Mouse (Mus musculus) adrenal gland, adult 8-10 months (tissue): ENCODE measurements around the gene Ttbk1. TPM values are rescaled to one million over a fixed set of nuclear protein-coding genes. Genes with fewer than 3 reads are reported as not detected.

ENCODE experiments used
- DNase-seq: peaks from one replicate; pipeline ENCODE4 v3.0.0; 2022
- total RNA-seq, 4 experiments: library from RNA; stranded (reverse); gene quantifications; 2 replicates each; pipeline ENCODE4 v1.2.4; 2022

The Ttbk1 gene
- total RNA-seq, 4 experiments from 2014 or later = 0.98 to 1.4 (median 1.2) TPM

DNA sequence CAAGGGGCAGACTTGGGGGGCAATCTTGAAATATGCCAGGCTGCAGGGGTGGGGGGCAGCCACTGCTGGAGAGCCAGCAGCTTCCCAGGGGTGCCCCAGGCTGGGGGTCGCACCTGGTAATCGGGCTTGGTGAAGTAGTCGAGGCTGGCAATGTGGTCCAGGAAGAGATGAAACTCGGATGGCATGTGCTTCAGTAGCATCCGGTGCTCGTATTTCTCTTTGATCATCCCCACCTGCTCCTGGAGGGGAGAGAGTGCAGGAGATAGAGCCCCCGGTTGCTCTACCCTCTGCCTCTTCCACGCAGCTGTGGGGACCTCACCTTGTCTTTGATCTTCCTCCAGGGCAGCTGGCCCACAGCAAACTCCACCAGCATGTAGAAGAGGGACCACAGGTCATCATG is 10.9 kb downstream of the Ttbk1 start:
- DNase-seq = no peak

DNA sequence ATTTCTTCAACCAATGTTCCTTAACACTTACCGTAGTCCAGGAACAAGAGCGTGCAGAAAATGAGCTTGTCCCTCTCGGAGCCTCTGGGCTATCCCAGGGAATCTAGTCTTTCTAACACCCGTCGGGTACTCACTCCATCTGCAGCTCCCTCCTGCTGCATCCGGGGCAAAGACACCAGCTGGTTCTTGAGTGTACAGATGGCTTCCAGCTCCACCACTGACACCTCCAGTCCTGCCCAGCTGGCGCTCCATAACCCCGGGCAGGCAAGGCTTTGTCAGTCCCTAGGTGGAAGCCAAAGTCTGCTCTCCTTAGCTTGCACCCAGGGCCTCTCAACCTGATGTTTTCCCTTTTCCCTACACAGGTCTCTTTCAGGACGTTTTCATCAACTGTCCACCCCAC is 19.6 kb downstream of the Ttbk1 start:
- no peak for DNase-seq

DNA sequence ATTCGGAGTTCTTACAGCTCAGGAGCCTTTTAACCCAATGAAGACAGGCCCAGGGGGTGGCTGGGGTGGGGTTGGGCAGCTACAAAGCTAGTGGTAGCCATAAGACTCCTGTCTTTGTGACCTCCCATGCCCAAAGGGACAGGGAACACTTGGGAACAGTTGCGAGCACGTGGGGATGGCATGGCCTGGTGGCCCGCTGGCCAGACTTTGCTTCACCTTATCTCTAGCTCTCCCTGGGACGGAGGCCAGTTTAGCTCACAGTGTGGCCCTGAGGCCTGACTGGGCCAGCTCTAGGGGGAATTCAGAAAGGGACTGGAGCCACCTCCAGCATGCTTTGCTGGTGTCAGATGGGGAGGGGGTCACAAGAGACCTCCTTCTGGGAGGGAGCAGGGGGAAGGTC is 25.2 kb downstream of the Ttbk1 start:
- DNase-seq = no peak

DNA sequence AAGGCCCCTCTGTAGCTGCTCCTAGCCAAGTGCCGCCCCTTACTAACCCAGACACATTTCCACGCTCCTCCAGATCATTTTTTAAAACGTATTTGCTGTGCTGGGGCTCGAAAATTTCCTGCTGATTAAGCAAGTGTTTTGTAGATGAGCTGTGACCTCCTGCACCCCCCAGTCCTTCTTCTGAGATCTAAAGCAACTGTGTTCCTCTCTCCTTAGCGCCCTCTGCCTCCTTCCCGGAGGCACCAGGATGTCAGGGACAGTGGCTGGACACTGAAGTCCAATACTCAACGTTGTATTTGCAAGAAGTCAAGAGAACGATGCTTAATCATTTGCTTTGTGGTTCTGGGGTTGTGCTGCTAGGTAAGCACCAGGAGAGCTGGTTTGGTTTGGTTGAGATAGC is 26.1 kb downstream of the Ttbk1 start:
- no peak for DNase-seq

DNA sequence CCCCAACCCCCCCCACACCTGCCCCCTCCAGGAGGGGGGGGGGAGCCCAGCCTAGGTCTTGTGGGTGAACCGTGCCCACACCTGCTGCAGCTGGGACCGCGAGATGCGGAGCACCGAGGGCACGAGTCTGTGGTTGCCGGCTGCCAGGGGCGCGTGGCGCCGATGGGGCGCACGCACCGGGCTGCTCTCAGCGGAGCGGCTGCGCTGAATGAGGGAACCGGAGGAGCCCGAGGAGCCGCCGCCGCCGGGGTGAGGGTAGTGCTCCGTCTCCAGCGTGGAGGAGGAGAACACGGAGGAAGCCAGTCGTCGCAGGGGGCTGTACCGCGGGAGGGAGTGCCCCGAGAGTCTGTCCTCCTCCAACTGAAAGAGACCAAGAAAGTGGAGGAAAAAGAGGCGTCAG is 26.8 kb downstream of the Ttbk1 start:
- DNase-seq = no peak

DNA sequence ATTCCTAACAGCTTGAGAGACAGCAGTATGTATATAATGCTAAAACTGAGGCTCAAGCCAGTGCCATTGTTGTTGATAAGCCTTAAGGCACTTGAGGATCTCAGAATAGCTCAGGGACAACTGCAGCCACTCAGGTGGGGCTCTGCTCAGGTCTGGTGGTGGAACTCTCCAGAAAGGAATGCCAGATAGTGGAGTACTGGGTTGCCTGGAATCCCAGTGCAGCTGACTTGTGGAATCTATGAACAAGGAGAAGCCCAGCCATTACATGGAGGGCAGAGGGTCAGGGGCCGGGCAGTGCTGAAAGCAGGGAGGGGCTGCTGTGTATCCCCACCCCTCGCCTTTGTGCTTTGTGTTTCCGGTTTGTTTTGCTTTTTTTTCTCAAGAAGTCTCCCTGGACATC is 29.0 kb downstream of the Ttbk1 start:
- no peak for DNase-seq

DNA sequence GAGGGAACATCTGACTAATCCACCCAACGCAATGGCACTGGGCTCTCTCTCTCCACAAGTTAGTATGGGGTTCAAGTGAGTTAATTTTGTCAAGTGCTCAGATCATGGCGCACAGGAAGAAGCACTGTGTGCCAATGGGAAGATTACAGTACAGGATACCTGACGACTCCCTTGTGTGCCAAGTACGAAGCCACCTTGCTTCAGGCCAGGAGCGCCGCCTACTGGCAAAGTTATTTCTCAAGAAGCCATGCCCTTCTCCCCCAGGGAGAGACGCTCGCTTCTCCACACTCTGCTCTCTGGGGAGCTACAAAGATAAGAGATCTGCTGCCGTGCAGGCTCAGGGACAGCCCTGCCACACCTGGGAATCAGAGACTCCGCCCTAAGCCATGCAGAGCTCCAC is 29.7 kb downstream of the Ttbk1 start:
- peak; percentile 30 for DNase-seq

DNA sequence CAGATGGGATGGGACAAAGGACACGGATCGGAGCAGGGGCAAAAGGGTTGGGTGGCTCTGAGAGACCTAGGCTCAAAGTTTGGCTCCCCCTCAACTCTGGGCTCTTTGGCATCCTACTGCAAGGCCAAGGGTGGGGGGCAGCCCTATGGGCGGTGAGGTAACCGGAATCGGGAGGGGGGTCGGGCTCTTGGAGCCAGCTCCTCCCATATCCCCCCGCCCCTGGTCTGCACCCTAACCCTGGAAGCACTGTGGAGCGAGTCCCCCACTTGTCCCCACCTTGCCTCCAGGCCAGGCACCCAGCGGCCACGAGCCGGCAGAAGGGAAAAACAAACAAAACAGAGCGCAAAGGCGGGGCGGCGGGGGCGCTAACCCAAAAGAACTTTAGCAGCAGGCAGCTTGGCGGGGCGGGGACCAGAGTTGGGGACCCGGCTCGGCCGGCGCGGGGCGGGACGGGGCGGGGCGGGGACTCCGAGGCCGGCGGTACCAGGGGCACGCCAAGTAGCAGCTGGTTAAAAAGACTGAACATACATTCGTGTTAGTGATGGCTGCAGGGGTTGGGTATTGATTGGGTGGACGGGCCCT is 32.3 kb downstream of the Ttbk1 start:
- no peak for DNase-seq

DNA sequence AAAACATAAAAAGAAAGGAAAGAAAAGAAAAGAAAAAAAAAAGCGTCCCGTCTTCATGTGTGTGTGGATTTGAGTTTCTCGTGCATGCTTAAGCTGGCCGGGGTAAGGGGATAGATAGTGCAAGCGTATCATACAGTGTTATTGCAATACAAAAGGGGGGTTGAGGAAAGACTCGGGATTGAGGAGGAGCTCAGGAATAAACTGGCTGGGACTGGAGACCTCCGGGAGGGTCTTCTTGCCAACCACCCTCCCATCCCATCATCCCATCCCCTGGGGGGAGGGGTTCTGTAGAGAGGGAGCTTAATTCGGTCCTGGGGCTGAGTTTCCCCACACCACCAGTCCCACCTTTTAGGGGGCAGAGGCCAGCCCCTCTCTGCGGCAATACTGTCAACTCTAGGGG is 32.9 kb downstream of the Ttbk1 start:
- no peak for DNase-seq

DNA sequence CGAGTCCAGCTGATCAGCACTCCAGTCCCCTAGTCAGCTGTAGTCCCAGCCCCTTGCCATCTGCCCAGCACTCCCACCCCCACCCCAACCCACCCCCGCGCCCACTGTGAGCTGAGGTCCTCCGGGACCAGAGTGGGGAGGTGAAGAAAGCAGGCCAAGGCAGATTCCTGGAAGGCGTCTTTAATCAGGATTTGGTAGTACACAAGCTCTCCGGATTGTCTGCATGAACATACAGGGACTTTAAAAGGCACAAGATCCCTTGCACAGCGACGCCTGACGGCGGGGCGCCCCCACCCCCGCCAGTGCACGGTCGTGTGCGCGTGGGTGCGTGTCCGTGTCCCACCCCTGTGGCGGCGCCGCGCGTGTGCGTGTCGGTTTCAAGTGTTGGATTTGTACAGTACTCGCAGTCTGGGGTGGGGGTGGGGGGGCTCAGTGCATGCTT is 33.5 kb downstream of the Ttbk1 start:
- DNase-seq = no peak

DNA sequence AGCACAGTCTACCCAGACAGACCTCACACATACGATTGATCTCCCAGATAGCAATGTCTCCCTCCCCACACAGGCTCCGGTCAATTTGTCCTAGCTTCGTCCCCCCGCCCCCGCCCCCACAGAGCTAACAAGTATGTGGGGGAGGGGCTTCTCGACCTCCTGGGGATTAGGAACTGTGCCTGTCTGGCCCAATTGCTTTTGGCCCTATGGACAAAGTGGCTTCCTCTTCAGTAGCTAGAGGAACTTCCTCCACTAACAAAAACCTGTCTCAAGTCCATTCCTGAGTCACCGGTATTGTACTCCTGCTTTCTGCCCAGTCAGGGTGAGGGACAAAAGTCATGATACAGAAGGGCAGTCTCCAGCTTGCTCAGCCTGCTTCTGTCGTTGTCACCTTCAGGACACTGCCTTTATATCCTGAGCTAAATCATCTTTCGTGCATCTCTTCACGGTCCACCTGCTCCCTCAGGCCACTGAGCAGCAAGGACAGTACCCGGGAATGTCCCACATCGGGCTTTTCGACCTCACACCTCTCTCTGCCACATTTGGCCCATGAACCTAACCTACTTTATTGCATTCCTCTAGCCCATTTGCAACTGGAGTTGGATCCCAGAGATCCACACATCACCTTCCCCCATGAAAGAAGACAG is 34.0 kb downstream of the Ttbk1 start:
- DNase-seq = no peak

DNA sequence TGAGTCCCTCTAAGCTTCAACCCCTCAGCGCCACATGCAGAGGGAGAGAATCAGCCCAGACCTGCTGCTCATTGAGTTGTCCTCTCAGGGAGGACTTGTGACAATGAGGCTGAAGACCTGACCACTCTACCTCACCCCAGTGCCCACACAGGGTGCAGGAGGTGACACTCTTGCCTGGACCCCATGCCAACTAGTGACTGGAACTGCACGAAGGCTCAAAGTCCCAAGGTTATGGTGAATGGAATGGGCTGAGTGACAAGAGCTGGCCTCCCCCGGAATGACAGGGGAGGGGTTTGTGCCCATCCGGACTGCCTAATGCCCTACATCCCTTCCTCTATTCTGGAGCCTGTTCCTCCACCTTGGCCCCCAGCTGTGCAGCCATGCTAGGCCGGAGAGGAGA is 34.8 kb downstream of the Ttbk1 start:
- DNase-seq = no peak

DNA sequence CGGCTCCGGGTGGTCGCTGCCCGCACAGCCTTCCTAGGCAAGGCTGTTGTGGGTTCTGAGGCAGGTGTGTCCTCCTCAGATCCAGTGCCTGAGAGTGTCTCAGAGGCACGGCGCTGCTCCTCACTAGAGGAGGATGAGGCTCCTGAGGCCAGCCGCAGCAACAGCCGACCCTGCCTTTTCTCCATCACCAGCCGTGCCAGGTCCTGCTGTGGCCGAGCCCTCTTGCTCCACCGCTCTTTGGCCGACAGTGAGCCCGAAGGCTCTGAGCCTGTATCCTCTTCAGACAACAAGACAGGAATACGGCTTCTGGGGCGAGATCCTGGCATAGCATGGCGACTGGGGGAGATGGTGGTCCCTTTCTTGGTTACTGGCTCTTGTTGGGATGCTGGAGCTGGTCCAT is 41.2 kb downstream of the Ttbk1 start:
- DNase-seq = no peak

DNA sequence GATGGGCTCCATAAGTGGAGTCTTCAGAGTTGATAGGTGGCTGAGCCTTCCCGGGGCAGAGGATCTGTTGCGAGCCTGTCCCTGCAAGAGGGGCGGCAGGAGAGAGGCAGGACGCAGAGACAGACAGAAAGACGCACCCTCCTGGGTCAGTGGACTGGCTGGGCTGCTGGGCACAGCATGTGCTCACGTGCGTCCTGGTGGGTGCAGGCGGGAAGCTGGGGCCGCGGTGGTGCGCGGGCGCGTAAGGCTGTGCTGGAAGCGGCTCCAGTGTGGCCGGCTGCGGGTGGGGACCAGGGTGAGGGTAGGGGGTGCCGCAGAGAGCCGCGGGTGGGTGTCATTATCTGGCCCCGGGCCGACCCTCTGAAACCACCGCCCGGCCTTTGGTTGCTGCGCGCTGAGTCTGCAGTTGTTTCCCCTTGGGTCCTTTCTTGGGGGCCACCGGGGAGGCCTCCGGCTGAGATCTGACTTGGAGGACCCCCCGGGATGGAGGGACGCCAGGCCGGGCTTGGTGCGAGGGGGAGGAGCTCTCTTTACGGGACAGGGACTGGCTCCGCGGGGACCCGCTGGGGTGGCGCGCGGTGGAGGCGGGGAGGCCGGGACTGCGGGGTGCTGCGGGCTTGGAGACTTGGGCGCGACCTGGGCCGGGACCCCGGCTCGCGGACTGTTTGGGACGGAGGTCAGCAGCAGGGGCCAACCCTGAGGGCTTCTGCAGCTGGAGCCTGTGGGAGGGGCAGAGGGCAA is 42.5 kb downstream of the Ttbk1 start:
- DNase-seq = no peak

DNA sequence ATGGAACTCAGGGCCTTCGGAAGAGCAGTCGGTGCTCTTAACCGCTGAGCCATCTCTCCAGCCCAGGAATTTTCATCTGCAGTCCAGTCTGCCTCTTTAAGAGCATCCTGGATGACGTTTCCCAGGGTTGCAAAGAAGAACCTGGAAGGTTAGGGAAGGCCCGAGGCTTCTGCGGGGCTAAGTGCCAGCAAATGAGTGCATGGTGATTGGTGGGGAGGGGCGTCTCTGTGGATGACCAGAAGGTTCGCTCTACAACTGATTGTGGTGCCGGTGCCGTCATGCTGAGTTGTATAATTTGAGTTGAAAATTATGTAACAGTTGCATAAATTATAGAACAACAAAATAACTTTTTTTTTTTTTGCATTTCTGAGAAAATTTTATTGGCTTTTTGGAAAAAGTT is 48.3 kb downstream of the Ttbk1 start:
- DNase-seq = no peak

DNA sequence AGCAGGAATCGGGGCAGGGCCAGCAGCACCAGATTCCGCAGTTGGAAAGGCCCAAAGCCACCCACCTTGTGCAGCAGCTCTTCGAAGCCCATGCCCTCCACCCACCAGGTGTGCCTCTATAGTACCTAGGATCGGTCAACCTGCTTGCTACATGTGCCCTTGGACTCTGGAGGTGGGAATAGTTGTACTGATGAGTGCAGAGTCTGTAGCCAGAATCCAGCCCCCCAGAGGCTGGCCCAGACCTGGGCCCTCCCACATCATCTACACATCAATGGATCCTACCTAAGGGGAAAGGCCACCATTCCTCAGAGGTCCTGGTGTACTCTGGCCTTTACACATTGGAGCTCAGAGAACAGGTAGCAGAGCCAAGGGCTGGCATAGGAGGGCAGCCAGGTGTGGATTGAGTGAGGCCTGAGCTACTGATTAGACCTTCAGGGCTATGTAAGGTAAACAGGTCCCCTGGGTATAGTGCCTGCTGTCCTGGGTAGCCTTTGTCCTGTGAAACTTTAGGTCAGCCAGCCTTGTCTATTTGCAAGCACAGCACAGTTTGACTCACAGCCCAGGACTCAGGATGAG is 49.1 kb downstream of the Ttbk1 start, which contains the start of gene Slc22a7:
TSS of gene Slc22a7 (minus strand) at position 160 of the 576 bp plus-strand sequence.
- DNase-seq = no peak

DNA sequence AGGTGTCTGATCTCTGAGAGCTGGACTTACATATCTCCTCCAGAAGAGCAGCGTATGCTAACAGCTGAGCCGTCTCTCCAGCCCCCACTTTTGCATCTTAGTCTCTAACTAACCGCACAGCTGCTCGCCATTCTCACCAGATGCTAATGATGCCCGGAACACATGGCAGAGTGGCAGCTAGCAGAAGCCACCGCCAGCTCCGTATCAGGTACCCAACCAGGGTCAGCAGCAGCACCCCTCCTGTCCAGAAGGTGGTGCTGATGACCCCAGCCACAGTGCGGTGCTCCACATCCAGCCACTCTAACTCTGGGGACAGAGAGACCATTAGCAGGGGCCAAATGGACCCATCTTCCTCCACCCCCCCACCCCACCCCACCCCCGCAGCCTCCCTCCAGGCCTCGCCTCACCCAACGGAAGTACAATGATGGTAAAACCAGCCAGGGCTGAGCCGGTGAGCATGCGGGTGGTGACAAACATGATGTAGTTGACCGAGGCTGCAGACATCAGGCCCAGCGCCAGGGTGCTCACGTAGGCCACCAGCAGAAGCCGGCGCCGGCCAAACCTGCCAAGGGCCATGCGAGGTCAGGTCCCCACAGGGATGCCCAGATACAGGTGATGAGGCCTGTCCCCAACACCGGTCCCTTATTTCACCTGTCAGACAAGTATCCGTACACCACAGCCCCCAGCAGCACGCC is 50.7 kb downstream of the Ttbk1 start:
- DNase-seq = no peak

DNA sequence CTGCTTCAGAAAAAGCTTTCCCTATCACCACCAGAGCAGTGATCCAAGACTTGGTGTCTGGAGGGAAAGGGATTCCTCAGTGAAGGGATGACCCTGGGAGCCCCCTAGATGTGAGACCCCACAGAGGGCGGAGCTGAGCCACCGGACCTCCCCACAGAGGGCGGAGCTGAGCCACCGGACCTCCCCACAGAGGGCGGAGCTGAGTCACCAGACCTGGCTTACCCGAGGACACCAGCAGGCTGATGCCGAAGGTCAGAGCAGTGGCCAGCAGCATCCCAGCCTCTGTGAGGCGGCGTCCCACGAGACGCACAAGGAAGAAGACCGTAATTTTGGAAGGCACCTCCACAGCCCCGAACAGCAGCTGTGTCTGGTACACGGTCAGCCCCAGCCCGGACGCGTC is 53.8 kb downstream of the Ttbk1 start:
- peak; percentile 30 for DNase-seq

DNA sequence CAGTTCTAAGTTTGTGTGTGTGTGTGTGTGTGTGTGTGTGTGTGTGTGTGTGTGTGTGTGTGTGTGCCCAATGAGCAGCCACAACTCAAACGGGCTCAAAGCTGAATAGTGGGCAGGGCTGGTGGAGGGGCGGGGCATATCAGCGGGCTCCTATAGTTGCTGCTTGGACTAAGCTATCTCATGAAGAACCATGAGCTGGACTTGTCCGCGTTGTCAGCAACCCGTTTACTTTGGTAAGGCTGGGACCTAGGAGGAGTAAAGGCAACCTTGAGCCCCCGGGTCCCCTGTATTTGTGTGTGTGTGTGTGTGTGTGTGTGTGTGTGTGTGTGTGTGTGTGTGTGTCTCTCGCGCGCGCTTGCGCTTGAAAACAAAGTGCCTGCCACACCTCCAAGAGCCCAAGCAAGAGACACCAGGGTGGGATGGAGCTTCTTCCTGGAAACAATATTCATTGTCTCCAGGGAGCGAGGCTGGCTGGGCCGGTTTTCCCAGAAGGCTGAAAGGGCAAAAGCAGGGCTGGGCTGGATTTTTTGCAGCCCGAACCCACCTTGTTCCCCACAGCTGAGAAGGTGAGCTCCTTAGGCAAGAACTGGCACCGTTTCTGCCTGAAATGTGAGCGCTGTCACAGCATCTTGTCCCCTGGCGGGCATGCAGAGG is 58.6 kb downstream of the Ttbk1 start, which contains the start of gene Crip3:
TSS of gene Crip3 (plus strand) at position 166 of the 654 bp plus-strand sequence.
- no peak for DNase-seq

DNA sequence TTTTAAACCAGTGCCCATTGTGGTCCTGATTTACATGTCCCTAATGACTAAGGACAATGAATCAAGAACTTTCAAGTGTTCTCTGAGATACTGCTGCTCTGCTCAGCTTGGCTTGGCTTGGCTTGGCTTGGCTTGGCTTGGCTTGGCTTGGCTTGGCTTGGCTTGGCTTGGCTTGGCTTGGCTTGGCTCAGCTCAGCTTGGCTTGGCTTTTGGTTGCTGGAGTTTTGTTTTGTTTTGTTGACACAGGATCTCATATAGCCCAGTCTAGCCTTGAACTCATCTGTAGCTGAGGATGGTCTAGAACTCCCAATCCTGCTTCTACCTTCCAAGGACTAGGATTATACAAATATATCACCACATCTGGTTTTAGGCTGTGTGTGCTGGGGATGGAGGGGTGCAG is 61.0 kb downstream of the Ttbk1 start:
- no peak for DNase-seq

DNA sequence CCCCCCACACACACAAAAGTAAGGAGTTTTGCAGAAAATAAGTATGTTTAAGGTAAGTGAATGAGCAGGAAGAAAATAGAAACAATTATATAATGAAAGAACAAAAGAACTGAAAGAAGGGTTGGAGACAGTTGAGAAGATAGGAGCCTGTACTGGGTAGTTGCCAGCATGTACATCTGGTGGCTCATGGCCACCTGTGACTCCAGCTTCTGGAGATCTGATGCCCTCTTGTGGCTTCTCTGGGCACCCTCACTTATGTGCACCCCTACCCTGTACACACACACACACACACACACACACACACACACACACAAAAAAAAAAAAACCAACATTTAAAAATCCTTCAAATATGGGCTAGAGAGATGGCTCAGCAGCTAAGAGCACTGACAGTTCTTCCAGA is 67.8 kb downstream of the Ttbk1 start:
- DNase-seq = no peak

DNA sequence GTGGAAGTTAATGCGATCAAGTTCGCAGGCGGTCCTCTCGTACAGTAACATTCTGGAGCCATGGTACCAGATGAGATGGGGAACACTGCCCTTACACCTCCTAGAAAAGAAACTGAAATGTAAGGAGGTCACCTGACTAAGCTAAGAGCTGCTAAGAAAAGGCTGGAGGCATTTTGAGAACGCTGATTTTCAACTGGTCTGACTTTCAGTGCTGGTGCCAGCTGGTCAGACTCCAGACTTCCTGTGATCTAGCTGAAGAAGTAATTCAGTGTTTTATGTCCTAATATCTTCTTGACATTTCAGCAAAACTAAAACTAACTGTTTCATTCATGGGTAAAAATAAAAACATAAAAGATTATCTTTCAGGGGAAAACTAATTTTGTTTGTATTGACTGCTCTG is 68.8 kb downstream of the Ttbk1 start:
- DNase-seq = no peak
